Mouse (Mus musculus): Measurements from ENCODE around the gene Serpinf2.

DNA sequence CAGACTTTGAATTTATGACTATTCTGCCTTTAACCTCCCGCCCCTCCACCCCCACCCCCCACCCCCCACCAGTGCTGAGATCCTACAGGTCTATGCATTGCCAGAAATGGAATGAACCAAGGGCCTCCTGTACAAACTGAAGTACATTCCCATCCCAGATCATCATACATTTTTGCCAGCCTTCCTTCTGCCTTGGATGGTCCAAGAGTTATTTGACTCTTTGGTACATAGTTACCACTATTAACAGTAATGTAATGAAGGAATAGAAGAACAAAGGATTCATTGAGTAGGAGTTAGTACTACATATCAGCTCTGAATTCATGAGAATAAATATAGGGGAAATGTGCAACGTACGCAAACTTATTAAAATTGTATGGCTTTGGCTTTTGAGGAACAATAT is 46.8 kb upstream of the Serpinf2 start:
- no peak for TF ChIP-seq CTCF (IDR thresholded peaks at IDR 0.05; ENCODE audit: extremely low read depth, insufficient read depth, insufficient read length, insufficient replicate concordance)
- no peak for TF ChIP-seq POLR2A (IDR thresholded peaks at IDR 0.05; ENCODE audit: low read depth, low read length)

Data from spleen, adult 2 months (tissue).